Mouse (Mus musculus) activated CD4-positive, CD25-positive, alpha-beta regulatory T cell, adult 4 months (primary cell): ENCODE results near the gene Lrrc10b. TPM values are rescaled to one million over a fixed set of nuclear protein-coding genes. Genes with fewer than 3 reads are reported as not detected.

Experiments
- ATAC-seq: one replicate; pipeline ENCODE4 v1.8.0; 2017
- polyA plus RNA-seq, 2 experiments: library from polyadenylated mRNA; unstranded; fragments of 100-300 nt; shearing (Covaris generic); gene quantifications; one replicate each; pipeline ENCODE4 v1.2.1; 2017

Lrrc10b gene
- polyA plus RNA-seq = not detected

DNA sequence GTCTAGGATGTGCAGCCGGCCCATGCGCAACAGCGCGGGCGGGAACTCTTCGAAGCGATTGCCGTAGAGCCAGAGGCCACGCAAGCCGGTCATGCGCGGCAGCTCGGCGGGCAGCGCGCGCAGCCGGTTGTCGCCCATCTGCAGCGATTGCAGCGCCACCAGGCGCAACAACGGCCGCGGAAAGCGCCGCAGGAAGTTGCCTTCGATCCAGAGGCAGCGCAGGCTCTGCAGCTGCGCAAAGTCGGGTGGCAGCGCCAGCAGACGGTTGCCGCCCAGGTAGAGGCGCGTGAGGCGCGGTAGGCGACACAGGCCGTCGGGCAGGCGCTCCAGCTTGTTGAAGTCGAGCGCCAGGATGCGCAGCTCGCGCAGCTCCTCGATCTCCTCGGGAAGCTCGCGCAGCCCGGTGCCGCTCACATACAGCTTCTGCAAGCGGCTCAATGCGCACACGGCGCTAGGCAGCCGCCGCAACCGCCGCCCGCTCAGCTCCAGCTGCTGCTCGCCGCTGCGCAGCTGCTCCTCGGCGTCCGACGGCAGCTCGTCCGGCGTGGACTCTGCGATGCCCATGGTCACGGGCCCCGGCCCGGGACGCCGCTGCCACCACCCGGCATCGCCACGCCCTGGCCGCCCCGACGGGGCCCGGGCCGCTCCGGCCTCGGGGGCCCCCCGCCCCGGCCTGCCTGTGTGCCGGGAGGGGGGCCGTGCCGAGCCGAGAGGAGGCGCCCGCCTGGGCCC lies at the start of gene Lrrc10b:
Gene Lrrc10b (minus strand): TSS at position 722 of the 732 bp plus-strand sequence.
- ATAC-seq = no peak

DNA sequence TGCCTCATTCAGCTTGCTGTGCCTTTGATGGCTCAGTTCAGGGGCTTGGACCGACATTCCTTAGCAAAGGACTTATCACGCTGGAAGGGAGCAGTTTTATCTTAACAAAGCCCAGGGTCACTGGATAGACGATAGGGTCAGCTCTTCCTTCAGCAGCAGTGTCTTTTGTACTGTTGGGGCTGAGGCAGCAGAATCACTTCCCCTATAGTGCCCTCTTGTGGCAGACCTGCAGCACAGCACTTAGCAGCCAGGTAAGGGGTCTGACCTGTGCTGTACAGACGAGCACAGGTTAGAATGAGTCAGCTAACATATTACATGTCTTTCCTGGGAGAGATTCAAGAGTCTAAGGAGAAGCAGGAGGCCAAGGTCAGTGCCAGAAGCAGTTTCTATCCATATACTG lies 45.3 kb upstream of the Lrrc10b start:
- no peak for ATAC-seq

GRCm38 (mm10) chr19:10500581-10500980 lies 43.3 kb upstream of the Lrrc10b start:
- no peak for ATAC-seq

DNA sequence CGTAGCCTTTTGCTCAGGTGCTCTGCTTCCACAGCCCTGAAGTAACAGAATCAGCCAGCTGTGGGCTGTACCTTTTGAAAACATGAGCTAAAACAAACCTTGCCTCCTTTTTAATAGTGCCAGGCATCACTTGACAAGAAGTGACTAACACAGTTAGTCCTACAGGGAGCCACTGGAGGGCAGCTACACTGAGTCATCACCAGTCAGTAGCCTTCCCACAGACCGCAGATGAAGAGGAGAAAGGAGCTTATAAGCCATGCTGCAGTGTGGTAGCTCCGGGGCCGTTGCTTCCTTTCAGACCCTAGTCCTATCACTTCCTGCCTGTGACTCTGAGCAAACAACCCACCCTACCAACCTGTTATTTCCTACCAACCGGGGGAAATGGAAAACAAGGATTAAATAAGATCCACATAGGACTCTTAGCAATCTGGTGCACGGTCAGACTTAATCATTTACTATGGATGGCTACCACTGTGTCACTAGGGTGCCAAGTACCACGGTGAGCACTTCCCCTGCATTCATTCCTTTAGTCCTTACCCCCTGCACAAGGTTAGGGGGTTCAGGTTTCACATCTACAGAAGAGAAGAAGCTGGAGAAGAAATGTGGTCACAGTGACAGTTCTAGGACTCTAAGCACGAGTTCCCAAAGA lies 40.4 kb upstream of the Lrrc10b start:
- no peak for ATAC-seq

- no peak for ATAC-seq
These were observed 39.7 kb upstream of the Lrrc10b start for GRCm38 (mm10) chr19:10496976-10497375.

- ATAC-seq = no peak
These were observed 38.4 kb upstream of the Lrrc10b start for GRCm38 (mm10) chr19:10495670-10496069.

DNA sequence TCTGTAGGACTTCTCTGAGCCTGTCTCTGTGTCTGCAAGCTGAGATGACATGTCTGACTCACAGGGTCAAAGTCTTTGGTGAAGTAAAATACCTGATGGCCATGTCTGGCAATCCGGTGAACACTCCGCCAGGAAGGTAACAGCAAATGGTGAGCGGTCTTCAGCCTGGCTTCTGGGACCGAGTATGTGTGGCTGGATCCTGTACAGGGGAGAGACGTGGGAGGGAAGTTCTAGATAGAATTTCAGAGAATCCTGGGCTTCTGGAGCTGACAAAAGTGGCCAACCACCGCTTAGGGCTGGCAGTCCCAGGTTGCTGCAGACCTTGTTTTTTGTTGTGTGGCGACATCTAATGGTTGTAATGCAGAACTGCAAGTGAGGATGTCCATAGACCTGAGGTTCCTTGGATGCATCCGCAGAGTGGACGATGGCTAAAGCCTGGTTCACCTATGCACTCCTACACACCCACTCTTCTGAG lies 29.0 kb upstream of the Lrrc10b start:
- no peak for ATAC-seq

DNA sequence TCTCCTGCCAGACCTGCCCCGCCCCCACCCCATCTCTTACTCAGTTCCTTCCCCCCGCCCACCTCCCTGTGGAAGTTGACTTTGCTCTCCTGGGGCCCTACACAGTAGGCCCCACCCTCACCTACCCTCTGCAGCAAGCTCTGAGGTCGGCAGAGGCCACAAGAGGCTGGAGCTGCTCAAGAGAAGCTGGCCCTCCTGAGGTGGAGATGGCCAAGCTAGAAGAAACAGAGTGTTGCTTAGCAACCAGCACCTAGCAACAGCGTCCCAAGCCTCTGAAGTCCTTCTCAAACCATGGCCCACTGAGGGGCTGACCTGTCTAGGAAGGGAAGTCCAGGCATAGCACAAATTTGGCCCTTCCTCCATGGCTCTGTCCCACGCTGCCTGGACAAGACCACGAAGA lies 25.4 kb upstream of the Lrrc10b start, which contains the start of gene Ppp1r32:
Gene Ppp1r32 (minus strand): TSS at position 226 of the 400 bp plus-strand sequence.
- ATAC-seq = no peak

GRCm38 (mm10) chr19:10479541-10479940 lies 22.3 kb upstream of the Lrrc10b start:
- ATAC-seq = no peak

- ATAC-seq = no peak
These were observed 16.5 kb upstream of the Lrrc10b start for GRCm38 (mm10) chr19:10473779-10474178.

DNA sequence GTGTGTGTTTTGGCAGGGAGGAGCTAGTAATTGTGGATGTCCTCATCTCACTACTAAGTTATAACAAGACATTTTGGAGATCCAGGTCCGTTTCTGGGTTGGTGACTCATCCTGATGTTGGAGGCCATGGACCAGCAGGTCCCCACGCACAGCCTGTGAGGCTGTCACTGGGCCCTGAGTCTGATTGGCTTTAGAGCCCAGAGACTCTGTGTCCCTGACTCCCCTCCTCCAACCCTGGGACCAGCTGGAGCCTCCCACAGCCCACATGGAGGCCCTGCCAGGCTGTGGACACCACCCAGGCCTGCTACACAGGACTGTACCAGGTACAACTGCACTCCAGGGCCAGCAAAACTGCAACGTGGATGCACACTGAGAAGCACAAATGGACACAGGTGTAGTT lies 15.7 kb upstream of the Lrrc10b start:
- ATAC-seq = no peak

DNA sequence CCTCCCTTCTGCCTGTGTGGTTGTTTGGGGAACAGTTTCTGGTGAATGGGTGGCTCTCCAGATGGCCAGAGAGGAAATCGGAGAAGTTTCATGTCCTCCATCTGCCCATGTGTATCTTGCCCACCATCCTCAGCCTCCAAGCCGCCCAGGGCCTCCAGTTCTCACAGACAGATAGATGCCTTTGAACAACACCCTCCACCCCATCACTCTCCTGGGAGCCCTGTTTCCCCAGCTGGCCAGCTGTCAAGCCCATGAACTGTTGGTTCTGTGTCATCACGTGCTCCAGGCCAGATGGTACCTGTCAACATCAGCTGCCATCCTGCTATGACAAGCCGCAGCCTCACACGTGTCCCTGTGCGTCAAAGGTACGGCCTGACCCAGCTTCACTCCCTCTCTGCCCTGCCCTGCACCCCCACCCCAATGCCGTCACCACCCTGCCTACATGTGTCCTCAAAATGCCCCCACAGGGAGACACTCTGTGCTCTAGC lies 11.9 kb upstream of the Lrrc10b start:
- no peak for ATAC-seq

DNA sequence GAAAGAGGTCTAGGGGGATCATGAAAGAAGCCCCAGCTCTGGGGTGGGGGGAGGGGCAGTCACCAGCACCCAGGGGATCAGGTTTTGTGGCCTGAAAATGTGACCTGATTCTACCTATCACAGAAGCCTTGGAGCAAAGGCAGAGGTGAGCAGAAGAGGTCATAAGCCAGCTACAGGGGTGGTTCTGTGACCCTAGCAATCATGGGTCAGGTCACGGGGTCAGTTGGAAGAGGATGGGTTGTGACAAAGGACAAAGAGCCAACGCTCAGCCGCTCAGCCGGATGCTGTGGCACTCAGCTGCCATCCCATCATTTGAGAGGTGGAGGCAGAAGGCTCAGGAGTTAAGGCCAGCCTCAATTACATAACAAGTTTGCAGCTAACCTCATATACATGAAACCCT lies 7.2 kb upstream of the Lrrc10b start:
- no peak for ATAC-seq

- no peak for ATAC-seq
These were observed 4.3 kb upstream of the Lrrc10b start for GRCm38 (mm10) chr19:10461584-10461983.

DNA sequence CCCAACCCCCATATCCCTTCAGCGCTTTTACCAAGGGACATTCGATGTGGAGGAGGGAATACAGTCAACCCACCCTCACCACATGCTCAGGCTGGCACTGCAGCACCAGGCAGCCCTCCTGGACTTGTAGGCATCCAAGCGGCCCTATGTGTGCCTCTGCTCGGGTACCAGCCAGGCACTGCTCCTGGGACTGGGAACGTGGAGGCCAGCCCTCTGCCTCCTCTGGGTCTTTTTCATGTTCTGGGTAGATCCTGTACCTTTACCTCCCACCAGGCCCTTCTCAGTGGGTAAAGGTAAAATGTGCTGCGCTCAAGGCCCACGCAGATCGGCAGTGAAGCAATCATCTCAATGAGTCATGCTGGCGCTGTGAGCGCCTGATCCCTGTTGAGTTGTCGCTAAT lies 2.6 kb upstream of the Lrrc10b start:
- ATAC-seq = no peak

GRCm38 (mm10) chr19:10458096-10458495 lies 823 bp upstream of the Lrrc10b start:
- no peak for ATAC-seq

- ATAC-seq = no peak
These were observed 169 bp upstream of the Lrrc10b start for GRCm38 (mm10) chr19:10457484-10457800.

DNA sequence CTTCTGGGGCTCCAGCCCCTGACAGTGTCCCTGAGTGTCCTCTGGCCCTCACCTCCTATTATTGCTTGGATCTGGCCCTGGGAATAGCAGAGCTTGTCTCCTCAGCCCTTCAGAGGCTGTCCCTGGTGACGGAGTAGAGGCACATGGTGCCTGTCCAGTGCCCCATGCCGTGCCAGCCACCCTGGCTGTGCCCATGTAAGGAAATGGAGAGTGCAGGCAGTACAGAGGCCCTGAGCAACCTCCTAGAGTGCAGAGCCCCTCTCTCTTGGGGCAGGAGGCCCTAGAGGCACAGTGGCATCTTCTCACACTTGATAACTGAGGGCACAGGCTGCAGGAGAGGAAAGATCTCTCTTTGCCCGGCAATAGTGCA lies 1.9 kb downstream of the Lrrc10b start:
- ATAC-seq = no peak

DNA sequence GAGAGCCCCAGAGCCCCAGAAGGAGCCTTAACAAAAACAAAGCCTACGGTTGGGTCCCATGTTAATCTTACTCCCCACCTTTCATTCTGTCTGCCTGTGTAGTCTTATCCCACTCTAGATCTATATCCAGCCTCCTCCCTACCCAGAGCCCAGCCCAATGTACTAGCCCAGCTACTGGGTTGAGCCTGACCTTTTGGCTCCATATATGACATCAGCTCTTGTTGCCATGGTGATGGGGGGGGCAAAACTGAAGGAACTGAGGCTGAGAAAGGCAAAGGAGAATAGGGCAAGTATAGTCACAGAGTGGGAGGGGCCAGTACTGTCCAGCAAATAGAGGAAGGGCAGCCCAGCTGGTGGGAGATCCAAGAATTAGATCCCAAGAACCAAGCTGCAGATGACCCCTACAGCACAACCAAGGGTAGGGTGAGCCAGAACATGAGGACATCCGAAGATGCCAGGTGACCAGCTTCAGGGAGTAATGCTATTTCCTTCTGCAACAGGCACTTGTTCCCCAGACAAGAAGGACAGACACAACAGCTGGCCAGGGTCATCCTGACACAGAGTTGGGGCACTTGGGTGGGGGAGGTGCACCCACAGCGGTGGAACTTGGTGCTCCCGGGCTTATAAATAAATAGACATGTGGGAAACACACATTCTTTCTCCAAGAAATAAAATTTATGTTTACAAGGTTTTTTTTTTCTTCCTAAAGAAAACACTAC lies 2.4 kb downstream of the Lrrc10b start:
- no peak for ATAC-seq

DNA sequence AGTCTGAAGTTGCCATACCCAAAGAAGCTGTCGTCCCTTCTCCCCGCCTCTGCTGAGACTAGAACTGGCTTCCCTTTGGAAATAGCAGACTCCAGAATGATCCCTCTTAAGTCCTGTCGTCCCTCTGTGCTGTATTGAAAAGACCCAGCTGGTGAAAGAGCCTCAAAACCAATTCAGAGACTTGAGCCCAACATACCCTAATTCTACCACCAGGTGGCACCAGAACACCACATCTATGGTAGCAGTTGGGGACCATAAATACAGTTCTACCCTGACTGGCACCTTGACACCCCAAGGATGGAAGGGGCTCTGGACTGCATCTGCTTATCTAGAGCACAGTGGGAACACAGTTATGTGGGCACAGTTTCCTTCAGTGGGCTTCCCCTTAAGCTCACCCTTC lies 7.6 kb downstream of the Lrrc10b start:
- no peak for ATAC-seq

DNA sequence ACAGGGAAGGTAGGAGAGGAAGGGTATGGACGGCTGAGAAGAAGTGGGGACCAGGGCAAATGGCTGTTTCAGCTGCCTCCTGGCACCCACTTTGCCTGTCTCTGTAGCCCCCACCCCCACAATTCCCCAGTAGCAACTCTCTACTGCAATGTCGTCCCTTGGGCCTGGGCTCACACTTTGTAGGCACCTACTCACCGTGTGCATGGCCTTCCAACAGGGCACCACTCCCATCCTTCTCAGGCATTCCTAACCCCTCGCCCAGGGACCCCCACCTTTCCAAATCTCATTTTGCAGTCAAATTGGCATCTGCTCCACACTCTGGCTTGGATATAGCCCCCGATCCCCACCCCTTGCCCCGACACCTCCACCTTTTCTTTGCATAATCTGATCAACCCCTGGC lies 8.1 kb downstream of the Lrrc10b start:
- ATAC-seq = no peak

DNA sequence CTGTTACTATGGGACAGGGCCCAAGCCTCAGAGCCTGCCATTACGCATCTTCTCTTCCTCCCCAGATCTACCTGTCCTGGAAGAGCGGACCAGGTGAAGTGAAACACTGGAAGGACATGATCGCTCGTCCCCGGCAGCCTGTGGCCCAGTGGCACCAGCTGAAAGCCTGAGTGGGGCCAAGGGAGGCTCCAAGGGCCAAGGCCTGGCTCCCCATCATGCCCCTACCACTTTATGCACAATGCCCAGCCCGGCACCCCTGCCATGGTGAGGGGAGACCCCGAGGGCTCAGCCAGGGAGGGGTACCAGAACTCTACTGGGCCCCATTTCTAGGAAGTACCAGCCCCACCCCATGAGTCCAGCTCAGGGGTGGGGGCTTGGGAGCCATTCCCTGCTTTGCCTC lies 9.0 kb downstream of the Lrrc10b start:
- ATAC-seq = no peak

- ATAC-seq = no peak
These were observed 12.4 kb downstream of the Lrrc10b start for GRCm38 (mm10) chr19:10444685-10445369.
